Mouse (Mus musculus) cortical plate, adult 2 months (tissue): ENCODE measurements at regions not wholly inside any gene's neighbourhood (a gene's known extent, or its start where the extent isn't known, plus 50 kb on each side); places are given as distances from the start of the nearest gene placed in this dataset.

Experiments
- CTCF ChIP-seq: fragments of 200-500 bp; IDR thresholded peaks from 2 replicates; pipeline ENCODE4 v1.5.1; 2011; ENCODE audit warnings: mild to moderate bottlenecking, control low read depth, low read length; ENCODE audit not compliant: insufficient read depth; ENCODE audit errors: extremely low read depth
- POLR2A ChIP-seq: fragments of 200-500 bp; IDR thresholded peaks from 2 replicates; pipeline ENCODE4 v1.6.1; 2011; ENCODE audit warnings: mild to moderate bottlenecking, low read length, control low read depth; ENCODE audit not compliant: insufficient read depth; ENCODE audit errors: extremely low read depth

DNA sequence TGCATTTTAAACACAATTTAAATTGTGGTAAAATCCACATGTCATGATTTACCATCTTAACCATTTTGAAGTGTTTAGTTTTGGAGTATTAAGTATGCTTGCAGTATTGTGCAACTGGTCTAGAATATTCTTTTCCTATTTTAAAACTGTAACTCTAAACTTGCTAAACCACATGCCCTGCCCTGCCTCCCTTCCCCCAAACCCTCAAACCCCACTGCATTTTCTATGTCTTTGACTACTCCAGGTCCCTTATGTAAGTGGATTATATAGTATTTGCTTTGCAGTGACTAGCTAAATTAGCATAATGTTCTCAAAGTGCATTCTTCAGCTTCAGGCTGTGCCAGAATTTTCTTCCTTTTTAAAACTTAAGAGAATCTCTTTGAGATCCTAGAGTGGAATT lies 106.4 kb upstream of the Map4k3 start:
- TF ChIP-seq CTCF (no peak), POLR2A (no peak)
